Mouse (Mus musculus) urinary bladder, postnatal 10 days (tissue): ENCODE measurements around the gene Bora.
A peak's percentile ranks its signal among the peaks of the same experiment; 100 is the strongest.
"Not testable (repeated sequence)": the region's sequence is repeated elsewhere in the genome, so short reads cannot be mapped to it uniquely, and the experiment has no call there.

Experiments used
- DNase-seq: peaks from one replicate; pipeline ENCODE4 v3.0.0; 2022; ENCODE audit warnings: low spot score

The Bora gene

GRCm38 (mm10) chr14:99046031-99046781 lies at the start of gene Bora, which contains the start of gene Mzt1:
TSS of gene Bora (plus strand) at chr14:99046222.
TSS of gene Mzt1 (minus strand) at chr14:99046134.
- DNase-seq = peak; percentile 56

- DNase-seq = no peak
These were observed 35.6 kb upstream of the Bora start for GRCm38 (mm10) chr14:99010224-99010919.

DNA sequence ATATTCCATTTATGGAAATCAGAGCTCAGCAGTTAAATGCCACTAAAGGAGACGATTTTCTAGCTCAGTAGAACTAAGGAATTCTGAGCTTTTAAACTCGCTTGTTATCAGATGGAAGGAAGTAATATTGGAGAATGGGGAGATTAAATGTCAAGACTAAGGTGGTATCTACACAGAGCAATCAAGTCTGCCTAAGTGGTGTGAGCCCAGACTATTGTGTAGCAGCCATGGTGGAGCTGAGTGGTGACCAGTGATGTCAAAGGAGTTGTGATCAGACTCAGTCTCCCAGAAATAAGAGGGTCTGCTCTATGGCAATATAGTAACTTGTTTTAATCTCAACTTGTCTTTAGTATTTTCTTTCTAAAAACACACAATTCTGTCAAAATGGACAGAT lies 35.1 kb upstream of the Bora start:
- DNase-seq = no peak

GRCm38 (mm10) chr14:99018691-99019090 lies 27.3 kb upstream of the Bora start:
- DNase-seq = no peak

- no peak for DNase-seq
These were observed 26.8 kb upstream of the Bora start for GRCm38 (mm10) chr14:99019136-99019808.

GRCm38 (mm10) chr14:99022346-99023086 lies 23.5 kb upstream of the Bora start:
- no peak for DNase-seq

DNA sequence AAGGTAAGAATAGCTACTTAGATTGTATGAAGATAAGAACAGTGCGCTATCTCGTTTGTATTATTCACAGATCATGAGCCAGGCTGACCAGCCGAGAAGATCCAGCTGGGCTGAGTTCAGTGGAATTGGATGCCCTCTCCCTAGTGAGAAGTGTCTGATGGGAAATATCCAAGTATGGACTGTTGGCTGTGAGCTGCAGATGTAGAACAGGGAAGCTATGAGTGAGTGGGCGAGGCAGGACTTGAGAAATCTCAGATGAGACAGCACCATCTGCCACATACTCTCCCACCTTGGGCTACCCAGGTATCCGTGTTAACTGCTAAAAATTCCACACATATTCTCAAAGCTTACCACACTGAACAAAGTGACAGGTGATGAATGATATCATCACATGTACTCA lies 16.0 kb upstream of the Bora start:
- no peak for DNase-seq

DNA sequence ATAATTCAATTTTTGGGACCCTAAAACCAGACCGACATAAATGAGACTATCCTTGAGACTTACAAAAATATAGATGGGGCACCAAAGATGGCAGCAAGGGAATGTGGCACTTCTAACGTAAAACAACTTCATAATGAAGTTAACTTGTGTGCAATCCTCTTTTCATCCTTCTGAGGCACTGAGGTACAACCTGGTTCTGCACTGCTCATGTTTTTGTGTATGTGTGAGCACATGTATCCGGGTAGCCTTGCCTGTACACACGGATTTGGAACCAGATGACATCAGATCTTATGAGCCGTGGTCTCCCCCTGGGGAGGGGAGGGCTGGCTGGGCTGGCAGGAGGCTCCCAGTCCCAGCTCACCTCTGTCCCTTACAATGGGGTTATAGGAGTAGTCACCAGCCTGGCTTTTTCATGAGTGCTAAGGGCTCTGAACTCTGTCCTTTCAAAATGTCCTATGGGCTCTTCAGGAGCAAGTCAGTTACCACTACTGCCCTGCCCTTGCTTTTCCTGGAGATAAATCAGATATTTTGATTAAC lies 14.6 kb upstream of the Bora start:
- DNase-seq = no peak

DNA sequence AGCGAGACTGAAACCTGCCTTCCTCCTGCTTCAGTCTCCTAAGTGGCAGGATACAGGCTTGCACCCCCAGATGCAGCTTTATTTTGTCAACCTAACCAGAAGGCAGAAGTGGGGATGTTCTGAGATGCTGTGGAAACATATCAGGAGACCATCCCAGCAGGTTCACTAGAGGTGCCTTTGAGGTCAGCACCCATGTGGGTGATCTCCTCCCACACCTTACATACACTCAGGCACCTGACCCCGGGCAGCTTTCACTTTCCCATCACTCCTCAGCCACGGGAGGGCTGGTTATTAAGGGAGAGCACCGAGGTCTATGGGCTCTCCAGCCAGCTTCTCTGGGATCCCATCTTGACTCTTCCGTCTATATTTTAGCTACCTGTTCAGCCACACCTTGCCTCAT lies 13.4 kb upstream of the Bora start:
- DNase-seq = no peak

- DNase-seq = not testable (repeated sequence)
These were observed 11.2 kb upstream of the Bora start for GRCm38 (mm10) chr14:99034851-99035250.

DNA sequence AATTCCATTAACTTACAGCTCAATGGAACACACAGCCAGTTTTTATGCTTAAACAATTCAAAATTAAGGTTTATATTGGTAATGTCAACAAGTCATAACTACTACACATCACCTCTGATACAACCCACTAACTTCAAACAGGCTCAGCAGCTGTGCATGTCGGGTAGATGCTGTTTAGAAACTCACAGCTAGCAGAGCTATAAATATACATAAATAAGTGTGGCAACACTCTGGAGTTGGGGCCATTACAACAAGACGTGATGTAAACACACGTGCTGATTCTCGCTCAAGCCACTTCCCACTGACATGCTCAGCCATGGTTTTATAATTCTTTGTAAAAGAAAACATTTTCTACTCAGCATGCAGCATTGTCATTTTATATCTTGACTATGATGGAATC lies 10.0 kb upstream of the Bora start:
- DNase-seq = no peak

- no peak for DNase-seq
These were observed 8.3 kb upstream of the Bora start for GRCm38 (mm10) chr14:99037703-99038102.

GRCm38 (mm10) chr14:99039308-99039707 lies 6.7 kb upstream of the Bora start:
- DNase-seq = not testable (repeated sequence)

- no peak for DNase-seq
These were observed 4.6 kb upstream of the Bora start for GRCm38 (mm10) chr14:99041416-99041815.

DNA sequence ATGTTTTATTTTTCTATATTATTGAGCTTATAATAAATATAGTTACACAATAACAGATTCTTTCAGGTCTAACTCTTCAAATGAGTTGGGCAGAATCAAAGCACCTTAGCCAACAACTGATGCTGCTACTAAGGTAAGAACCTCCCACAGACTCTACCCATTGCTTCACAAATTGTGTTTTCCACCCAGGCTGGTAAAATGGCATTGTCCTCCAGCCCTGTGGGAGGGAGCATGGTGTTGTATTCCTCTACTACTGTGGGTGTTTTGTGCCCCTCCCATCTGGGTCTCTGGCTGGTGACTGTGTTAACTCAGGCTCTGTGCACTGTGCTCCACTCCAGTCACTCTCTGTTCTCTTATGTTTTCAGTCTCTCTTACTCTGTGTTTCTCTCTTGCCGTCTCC lies 2.5 kb upstream of the Bora start:
- DNase-seq = no peak

DNA sequence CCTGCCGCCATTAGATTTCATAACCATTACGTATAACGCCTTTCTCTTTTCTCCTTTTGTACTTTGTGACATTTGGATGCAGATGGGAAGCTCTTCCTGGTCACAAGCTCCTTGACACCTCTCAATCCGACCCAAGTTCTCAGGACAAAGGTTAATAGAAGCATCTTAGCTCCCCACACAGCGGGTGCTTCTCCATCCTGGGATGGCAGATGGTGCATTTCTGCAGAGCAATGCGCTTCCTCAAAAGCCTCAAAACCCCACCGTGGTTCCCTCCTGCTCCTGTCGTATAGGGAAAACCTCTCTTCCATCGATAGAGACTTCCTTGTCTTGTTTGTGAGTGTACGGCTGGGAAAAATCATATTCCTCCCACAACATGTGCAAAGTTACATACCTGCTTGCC lies 1.9 kb upstream of the Bora start:
- no peak for DNase-seq

- DNase-seq = no peak
These were observed 1.3 kb upstream of the Bora start for GRCm38 (mm10) chr14:99044718-99045117.

DNA sequence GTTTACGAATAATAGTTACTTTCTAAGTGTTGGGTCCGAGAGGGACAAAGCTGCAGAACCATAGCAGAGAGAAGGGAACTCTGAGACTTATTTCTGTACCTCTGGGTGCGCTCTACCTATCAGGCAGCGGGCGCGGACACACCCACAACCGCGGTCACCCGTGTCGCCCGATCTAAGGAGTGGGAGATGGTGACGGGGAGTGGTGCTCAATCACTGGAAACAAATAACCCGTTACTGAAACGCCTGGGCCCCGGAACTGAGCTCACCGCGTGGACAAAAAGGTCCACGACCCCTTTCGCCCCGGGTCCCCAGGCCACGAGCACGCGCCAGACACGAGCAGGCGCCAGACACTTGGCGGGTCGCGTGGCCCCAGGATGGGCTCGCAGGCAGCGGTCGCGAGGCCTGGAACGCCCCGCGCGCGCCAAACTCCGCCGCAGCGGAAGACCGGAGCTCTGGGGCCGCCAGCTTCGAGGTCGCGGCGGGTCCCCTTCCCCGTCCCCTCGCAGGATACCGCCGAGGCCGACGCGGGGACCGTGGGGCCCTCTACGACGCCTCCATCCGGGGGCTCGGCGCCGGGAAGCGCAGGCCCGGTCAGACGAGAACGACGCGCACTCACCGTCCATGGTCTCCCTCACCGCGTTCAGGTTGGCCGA lies 518 bp upstream of the Bora start:
- no peak for DNase-seq

DNA sequence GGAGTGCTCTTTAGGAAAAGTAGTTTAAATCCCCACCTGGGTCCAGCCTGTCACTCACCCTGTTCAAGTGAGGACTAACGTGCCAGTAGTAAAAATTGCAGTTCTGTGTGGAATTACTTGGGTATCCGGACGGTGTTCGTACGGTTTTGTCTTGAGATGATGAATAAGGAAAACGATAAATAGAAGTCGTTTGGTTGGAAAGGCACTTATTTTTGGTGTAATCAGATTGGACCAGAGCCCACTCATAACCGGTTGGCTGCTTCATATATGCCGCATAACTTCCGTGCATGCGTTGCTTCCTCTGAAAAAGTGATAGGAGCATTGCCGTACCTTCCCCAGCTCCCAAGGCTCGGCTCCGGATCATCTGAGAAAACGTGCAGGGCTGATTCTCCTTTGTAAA lies 760 bp downstream of the Bora start:
- DNase-seq = no peak

DNA sequence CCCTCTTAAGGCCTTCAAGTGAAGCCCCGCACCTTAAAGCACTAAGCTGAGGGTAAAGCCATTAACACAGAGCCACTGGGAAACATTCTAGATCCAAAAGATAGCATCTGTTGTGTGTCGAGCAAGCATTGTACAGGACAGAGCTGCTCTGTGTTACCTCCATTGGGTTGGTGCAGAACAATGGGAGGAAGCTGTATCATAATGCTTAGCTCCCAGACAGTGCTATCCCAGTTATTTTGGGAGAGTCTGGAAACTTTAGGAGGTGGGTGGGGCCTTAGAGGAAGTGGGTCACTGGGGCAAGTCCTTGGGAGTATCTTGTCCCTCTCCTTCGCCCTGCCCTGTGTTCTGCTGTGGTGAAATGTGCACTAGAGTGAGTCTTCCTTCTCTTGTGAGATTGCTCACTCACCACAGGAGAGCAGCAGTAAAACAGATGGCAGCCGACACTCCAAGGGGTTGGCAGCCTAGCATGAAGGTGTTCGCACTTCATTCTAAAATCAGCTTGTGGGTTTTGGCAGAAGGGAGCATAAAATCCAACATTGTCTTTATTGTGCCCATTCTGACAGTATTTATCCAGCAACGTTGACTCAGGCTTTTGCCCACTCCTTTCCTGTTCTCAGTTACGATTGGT lies 13.1 kb downstream of the Bora start:
- no peak for DNase-seq

DNA sequence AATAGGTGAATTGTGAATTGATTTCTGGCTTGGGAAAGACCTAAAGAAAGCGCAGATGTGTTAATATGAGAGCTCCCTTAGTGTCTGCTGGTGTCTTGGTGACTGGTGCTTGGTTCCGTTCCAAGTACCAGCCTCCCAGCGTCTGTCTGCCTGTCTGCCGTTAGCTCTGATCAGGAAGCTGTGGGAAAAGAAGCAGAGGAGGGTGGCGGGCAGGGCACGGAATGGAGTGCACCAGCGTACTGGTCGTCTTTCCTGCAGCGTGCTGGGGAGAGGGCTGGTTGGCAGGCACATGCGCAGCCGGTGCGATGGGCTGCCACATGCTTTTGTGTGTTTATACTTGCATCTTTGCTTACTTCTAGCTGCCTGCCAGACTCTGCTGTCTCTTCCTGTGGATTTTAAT lies 14.6 kb downstream of the Bora start:
- DNase-seq = no peak
